Mouse (Mus musculus) heart, adult 11 months (tissue): ENCODE results near the gene Bach2.
A peak's percentile ranks its signal among the peaks of the same experiment; 100 is the strongest.

Source experiments
- DNase-seq: peaks from one replicate; pipeline ENCODE4 v3.0.0; 2022

Bach2 gene

DNA sequence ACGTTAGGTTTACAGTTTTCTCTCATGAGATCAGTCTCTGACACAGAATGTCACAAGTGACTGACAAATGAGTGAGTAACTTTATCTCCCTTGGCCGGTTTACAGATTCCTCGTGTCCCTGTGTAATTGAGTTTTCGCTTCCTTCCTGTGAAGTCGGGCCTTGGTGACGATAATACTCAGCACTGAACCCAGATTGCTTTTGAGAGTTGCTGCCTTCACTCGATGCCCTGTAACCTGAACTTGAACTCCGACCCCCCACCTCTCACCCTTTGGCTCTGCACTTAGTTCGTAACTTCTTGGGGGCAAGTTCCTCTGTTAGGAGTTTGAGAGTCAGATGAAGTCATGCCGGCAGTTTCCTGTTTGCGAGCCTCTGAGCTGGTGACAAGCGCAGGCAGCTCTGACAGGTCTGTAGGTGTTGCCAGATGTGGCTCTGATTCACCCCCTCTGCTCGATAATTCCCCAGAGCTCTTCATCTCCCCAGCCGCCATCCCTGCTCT is 124.9 kb downstream of the Bach2 start:
- peak; percentile 94 for DNase-seq

DNA sequence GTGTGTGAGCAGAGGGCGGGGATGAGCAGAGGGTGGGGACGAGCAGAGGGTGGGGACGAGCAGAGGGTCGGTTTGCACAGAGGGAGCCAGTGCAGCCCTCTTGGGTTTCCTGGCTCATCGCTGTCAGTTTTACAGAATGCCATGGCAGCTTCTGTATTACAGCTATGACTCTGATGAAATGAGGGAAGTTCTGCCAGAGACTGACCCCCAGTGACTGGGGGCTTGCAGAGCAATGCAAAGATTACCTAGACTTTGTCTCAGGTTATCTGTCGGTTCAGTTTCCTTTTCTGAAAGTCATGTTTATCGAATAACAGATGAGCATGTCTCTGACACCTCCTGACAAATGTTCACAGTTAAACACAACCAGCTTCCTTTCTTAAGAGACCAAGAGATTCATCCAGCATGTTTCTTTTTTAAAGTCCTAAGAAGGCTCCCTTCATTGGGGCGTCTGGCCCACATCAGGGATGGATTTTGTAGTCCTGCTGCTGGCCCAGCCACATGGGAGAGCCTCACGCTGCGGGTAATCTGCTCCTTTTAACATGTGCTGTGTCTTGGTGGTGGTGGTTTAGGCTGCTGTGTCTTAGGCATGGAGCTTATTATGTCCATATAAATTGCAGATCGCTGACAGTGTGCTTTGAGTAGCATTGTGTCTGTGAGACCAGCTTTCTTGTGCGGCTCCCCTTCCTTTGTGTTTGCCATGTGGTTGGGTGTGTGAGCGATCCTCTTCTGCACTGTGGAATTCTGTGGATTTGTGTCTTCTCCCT is 126.7 kb downstream of the Bach2 start:
- DNase-seq = no peak

DNA sequence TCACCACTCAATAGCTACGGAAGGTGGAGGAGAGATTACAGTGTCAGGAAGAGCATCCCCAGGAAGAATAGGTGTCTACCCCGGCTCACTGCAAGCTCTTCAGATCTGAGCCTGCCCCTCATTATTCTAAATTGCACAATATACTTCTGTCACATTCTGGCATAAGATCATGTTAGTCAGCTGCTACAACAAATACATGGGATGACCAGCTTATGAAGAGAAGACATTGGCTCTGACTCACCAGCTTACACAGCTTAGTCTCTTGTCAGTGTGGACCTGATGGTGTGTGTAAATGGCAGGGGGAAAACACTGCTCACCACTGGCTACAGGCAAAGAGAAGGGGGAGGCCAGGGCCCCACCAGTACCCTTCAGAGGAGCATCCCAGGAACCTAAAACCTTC is 127.6 kb downstream of the Bach2 start:
- peak; percentile 81 for DNase-seq

DNA sequence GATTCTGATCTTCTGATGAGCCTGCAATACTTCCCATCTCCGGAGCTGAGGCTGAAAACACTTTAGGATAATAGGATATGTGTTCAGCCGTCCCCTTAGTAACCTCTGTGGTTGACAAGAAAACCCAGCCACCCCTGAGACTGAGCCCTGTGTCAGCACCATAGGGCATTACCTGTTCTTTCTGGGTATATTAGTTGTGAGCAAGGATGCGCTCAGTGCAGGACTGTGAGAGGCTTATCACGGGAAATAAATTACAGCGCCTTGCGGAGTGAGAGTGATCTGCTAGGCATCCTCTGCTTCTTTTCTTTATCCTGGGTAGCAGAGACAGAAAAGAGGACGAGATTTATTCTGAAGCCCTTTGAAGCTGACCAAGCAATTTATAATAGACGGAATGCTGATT is 129.7 kb downstream of the Bach2 start:
- no peak for DNase-seq

DNA sequence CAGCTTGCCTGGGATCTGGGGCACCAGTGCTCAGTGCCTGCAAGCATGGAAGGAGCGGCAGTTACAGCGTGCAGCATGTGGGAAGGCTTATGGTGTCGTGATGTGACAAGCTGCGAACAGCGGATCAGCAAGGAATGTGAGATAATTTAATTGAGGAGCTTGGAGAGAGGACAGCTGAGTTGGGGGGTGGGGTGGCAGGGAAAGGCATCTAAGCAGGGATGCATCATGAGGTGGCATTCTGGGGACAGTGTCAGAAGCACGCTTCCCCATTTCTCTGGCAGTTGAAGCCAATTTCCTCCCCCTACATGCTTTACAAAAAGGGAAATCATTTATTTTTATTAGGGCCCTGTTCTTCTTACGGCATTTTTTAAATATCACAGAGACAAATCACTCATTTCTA is 134.5 kb downstream of the Bach2 start:
- DNase-seq = peak; percentile 94

DNA sequence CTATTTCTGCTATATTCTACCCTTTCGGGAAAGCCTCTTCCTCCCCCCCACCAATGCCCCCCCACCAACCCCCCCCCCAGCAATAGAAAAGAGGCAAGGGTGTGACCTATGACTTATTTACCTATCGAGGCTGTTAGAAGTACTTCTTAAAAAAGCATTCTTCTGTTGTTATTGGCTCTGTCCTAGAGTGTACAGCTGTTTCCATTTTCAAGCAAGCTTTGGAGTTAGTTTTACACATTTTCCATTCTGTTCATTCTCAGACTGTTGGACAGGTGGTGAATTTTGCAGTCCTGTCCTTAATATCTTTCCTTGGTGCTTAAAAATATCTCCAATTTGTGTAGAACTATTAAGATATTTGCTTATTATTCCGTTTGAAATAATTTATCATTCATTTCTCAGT is 134.9 kb downstream of the Bach2 start:
- no peak for DNase-seq

DNA sequence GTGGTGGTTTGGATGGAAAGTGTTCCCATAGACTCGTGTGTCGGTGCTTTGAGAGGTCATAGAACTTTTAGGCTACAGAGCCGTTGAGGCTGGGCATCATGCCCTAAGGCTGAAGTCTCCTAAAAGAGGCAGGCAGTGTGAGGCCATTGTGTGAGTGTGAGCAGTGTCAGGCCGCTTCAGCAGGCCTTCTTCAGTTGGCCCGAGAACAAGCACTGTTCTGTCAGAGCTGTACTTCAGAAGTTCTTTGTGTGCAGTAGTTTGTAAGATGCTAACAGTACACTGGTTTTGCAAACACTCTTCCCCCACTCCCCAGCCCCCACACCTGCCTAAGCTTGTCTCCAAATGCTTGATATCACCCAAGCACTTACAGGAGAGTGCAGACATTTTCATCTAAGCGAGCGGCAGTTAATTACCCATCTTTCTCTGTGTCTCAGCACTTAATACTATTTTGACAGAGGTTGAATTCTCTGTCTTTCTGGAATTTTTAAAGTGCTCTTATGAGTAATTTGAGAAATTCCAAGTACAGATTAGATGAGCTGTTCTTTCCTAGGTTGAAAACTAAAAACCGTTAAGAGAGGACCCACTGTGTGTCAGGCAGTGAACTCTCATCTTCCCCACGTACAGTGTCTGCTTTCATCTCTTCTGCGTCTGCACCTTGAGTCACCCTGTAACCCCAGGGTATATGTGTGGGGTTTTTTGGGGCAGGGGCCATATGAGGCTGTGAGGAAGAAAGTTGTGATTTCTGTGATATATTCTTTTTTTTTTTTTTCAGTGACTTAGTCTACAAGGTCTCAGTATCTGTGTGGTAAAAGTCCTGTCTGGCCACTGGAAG is 136.4 kb downstream of the Bach2 start:
- no peak for DNase-seq

DNA sequence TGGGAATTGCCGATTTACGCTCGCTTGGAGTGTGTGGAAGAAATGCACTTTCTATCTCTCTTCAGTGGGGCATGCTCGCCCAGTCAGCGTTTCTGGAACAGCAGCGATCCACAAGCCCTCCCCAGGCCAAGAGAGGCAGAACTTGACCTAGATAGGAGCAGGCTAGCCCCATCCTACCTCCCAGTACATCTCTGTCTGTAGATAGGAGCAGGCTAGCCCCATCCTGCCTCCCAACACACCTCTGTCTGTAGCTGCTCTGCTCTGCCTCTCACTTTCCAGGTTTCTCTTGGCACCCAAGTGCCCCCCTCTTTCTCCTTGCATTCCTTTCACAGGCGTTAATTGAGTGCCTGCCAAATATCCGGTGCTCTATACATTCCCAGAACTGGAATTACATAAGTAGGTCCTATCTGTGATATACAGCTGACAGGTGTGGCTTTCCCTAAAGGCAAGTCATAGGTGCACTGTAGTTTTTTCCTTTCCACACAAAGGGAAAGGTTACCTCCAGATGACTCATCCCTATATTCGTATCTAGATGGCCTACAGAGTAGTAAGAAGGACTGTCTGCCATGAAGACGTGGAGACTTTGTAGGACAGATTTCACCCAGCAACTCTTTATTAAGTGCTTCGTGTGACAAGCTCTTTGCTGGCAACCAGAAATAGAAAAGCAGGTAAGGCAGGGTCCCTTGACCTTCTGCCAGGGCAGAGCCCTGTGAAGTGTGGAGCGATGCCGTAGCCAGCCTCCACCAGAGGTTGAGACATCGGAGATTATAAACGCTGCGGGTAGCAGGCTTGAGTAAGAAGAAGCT is 137.3 kb downstream of the Bach2 start:
- DNase-seq = no peak

DNA sequence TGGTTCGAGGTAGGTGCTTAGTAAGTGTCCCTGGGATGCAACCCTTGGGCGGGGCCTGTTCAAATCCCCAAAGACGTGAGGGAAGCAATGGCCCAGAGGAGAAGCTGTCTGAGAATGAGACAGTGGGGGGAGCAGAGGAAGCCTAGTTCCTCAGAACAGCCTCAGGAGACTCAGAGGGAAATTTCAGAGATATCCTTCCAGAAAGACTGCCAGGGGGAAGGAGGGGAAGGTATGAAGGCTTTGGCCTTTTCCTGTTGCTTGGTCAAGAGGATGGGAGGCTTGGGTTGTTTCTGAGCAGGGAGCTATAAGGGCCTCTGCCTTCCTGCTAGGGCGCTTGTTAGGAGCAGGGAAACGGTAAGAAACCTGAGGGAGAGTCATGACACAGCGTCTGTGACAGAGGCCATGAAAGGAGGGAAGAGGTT is 137.9 kb downstream of the Bach2 start:
- peak; percentile 91 for DNase-seq

DNA sequence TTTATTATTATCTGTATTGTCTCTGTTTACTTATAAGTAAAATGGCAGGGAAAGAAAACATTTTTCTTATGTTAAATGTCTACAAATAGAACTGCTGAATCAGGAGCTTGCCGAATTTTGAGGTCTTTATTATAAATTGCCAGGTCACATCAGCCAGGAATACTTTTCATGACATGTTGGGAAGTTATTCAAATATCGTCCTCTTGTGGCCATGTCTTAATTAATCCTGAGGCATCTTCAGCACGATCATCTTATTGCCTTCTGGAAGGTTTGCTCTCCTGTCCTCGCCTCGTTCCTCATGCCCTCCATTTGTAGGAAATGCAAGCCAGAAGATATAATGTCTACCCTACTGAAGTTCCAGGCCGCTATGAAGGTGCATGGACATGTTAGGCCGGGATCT is 140.5 kb downstream of the Bach2 start:
- DNase-seq = no peak

DNA sequence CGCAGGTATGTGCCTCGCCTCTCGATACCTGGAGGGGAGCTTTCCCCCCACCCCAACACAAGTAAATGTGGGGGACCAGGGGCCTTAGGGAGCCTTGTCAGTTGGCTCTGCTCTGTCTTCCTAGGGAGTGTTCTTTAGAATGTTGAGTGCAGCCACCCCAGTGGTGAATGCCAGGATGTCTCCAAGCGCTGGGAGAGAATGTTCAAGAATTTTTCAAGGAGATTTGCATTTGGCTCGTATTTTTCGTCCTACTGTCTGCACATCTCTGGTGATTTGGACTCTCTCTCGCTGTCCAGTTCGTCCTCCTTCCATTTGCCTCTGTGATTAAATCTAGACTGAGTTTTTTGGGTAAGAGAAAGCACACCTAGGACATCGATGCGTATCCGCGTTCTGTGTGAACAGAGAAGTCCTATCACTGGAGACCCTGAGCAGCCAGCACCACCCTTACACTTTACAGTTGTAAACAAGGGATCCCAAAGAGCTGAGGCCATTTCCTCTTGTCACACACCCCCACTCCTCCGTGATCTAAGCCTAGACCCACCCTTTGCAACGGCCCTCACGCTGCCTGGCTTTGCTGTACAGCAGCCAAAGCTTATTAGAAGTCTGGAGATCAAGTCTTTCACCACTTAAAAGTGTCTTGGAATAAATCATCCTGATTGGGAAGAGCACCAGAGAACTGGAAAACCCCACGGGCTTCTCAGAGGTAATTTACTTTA is 143.2 kb downstream of the Bach2 start:
- DNase-seq = no peak

DNA sequence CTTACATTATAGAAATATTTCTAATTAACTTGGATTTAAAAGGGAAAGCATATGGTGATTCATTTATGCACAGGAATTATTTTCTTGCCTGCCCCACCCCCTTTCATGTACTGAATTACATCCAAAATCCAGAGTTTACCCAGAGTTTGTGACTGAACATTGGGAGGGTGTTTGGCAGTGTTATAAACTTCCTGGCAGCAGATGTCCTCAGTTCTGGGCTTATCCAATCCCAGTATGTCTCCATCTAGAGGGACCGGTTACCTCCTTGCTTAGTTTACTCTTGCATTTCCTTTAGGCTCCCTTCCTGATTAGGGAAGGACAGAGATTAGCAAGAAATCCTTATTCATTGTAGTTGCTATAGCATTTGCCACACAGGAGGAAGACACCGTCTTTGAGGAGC is 146.5 kb downstream of the Bach2 start:
- no peak for DNase-seq

DNA sequence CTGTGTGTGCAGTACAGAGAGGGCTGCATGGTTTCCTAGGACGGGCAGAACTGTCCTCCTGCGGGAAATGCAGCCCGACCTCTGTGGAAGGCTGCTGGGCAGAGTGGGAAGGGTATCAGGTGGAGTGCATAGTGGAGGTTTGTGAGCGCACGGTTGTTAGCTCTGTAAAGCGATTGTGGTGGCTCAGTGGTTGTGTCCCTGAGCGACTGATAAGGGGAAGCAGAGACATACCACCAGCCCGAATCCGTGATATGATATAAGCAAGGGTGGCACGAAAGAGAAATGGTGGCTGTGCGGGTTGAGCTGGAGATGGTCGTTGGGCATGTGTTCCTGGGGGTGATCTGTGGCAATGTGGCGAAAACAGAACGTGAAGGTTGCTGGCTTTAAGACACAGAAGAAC is 147.0 kb downstream of the Bach2 start:
- DNase-seq = no peak

DNA sequence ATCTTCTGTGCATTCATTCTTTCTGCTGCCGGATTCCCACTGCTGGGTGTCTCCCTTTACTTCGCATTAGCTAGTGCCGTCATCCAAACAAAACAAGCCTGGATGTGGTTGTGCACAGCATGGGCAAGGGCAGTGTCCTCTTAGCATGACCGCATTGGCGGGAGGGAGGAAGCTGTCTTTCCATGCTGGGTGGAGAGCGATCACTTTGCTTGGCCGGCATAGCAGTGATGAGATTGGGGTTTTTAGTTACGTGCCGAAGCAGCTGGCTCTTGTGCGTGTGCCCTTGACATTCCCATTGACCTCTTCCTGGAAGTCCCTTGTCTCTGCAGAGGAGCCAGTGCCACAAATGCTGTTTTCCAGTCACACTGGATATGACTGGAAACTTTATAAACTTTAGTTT is 147.7 kb downstream of the Bach2 start:
- DNase-seq = peak; percentile 92

DNA sequence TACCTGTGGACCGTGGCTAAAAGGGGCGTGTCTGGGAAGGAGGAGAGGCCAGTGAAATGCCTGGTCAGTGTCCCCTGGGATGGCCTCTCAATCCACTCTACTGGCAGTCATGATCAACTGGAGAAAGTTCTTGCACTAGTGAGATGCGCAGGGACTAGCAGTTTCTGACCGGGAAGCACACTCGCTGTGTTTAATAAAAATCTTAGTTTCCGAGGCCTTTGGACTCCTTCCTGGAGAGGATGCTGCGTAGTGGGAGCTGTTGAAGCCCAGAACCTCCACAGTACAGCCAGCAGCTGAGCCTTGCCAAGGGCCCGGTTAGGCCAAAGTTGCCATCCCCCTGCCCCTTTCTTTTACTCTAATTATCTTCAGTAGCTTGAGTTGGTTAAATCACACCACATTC is 148.3 kb downstream of the Bach2 start:
- DNase-seq = peak; percentile 95

DNA sequence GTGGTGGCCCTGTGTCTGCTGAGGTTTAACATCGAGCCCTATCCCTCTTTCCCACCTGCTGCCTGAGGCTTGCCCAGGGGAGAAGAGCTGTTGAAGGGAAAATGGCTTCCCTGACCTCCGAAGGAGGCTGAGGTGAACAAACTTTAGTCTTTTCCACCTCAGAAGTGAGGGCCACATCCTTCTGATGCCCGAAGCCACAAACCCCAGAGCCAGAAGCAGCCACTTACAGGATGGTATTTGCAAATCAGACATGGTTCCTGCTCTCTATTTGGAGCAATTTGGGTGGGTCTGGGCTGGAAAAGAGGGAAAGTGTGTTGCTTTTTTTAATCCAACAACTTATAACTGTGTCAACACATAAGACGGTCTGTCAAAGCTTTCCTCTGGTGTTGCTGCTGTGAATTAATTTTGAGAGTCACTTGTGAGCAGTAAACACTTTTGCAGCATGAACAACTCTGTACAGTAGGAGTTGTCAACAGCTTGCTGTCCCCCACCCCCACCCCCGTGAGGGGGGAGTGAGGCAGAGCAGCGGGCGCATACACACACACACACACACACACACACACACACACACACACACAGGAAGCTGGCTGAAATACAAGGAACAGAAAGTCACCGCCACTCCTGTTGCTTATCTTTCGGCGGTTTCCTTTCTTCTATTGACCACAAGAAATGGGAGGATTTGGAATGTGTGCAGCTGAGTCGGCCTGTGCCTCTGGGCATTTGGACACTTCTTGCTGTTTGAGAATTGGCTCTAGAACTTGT is 149.1 kb downstream of the Bach2 start:
- DNase-seq = peak; percentile 98

DNA sequence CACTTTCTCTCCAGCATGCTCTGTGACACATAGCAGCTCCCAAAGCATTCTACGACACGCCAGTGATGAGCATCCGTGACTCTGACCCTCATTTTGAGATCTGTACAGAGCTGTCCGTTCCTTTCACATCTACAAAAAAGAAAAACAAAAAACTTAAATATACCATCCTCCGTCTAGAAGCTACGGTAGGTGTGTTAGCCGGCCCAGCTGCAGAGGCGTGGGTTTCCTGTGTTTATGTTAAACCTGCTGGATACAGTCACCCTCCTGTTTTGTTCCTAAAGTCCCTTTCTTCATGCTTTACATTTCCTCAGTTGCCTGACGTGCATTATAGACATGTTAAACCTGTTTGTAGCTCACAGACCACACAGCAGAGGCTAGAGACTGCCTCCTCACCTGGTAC is 150.0 kb downstream of the Bach2 start:
- DNase-seq = no peak

DNA sequence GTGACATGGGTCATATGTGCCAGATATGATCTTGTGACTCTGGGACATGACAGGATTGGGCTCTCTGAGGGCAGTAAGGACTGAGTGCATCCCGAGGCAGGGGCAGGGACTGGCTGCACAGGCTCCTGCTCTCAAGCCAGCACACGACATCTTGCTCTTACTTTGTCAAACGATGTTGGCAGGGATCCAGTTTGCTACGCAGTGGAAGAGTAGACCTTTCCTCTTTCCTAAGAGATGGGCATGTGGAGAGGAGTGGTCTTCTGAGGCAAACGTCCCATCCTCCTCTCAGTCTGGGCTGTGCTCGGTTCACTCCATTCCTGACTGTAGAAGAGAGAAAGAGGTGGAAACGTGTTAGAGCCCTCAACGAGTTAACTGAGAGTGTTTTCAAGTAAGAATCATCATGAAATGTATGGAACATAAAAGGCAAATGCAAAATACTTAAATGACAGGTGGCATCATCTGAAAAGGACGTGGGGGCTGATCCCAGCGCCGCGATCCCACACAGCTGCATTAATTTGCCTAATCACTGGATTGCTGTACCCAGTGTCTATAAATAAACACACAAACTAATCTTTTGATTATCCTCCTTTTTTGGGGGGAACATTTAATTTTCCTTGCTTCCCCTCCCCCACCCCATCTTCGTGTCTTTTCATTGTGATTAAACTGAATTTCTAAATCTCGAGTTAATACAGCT is 150.7 kb downstream of the Bach2 start:
- DNase-seq = no peak

DNA sequence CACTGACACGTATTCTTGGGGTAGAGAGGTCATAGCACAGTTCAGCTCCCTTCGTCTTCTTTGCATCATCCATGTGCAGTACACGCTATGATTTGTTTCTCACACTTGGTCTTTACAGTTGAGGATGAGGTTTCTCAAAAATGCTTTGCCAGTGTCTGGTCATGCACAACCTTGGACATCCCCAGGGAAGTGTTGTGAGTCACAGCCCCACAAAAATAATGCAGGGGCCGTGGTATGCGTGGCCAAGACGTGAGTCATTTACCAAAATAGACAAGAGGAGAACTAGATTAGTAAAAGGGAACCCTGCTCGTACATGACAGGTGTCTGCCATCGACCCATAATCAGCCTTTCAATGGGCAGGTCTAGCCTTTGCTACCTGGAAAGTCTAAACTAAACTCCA is 152.7 kb downstream of the Bach2 start:
- DNase-seq = no peak

DNA sequence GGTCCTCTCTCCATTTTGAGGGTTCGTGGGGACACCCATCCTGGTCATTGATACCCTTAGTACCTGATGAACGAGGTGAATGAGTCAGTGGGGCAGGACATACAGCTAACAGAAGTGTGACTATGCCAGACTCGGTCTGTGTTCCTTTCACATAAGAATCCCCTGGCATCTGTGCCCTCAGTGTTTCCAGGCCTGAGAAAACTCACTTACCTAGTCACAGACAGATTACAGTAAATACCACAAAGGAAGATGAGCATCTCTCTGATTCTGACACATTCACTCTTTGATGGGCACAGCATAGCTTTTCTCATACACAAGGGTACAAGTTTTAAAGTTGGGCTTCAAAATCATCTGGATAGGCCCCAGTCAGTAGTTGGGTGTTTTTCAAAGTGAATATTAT is 154.6 kb downstream of the Bach2 start:
- DNase-seq = no peak

DNA sequence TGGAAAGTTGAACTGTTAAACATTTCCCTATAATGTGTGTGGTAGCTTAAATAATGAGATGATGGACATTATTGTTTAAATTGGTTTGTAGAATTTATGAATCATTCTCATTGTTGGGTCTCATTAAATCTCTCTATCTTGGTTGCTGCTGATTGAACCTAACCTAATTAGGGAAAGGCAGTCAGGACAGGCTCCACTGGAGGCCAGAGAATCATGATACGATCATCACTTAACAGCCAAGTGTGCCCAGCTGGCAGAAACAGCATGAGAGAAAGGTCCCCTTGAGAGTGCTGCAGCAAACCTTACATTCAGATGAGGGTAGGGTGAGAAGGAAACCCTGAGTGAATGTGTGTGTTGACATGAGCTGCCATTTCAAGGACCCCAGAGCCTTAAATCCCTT is 155.3 kb downstream of the Bach2 start:
- no peak for DNase-seq
